Mouse (Mus musculus): ENCODE data around the gene Gcnt7. TPM values are rescaled to one million over a fixed set of nuclear protein-coding genes. Genes with fewer than 3 reads are reported as not detected.

Gene Gcnt7
- polyA plus RNA-seq, 1 experiment: not detected

- Histone ChIP-seq H3K4me3 (ENCODE audit: insufficient read depth, low read length) (no peak overlapping the region), H3K4me1 (ENCODE audit: control insufficient read depth, insufficient read depth, low read length) (no peaks in the 10 kb centered on the region), H3K27ac (ENCODE audit: insufficient read depth, low read depth, low read length) (no peak overlapping the region)
- TF ChIP-seq CTCF (IDR thresholded peaks at IDR 0.05; ENCODE audit: low read depth, low read length) (no peak), POLR2A (IDR thresholded peaks at IDR 0.05; ENCODE audit: borderline replicate concordance, low read depth, low read length) (no peak)
These were observed 23.4 kb upstream of the Gcnt7 start for GRCm38 (mm10) chr2:172481654-172482385.

DNA sequence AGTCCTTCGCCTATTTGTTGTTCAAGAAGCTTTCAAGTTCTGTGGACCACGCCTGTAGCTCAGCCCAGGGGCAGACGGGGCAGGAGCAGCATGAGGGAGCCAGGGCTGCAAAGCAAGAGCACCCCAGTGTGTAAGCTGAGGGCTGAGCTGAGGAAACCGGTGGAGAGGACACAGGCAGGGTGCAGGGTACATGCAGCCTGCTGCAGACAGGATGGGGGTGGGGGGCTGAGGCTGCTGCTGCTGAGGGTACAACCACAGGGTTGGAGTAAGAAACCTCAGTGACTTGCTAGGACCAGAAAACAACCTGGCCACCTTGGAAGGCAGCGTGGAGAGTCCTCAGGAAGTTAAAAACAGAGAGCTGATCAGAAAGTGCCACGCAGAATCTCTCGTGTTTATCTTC is 21.9 kb upstream of the Gcnt7 start:
- TF ChIP-seq POLR2A (IDR thresholded peaks at IDR 0.05; ENCODE audit: borderline replicate concordance, low read depth, low read length): no peak
- no peak for TF ChIP-seq CTCF (IDR thresholded peaks at IDR 0.05; ENCODE audit: low read depth, low read length)
- Histone ChIP-seq H3K4me3 (ENCODE audit: insufficient read depth, low read length) (no peak overlapping the region), H3K4me1 (ENCODE audit: control insufficient read depth, insufficient read depth, low read length) (no peaks in the 10 kb centered on the region), H3K27ac (ENCODE audit: insufficient read depth, low read depth, low read length) (no peak overlapping the region)

GRCm38 (mm10) chr2:172477860-172478259 is 19.5 kb upstream of the Gcnt7 start:
- TF ChIP-seq CTCF (IDR thresholded peaks at IDR 0.05; ENCODE audit: low read depth, low read length) (no peak), POLR2A (IDR thresholded peaks at IDR 0.05; ENCODE audit: borderline replicate concordance, low read depth, low read length) (no peak)
- H3K4me1 ChIP-seq (ENCODE audit: control insufficient read depth, insufficient read depth, low read length): no peaks in the 10 kb centered on the region
- H3K4me3 ChIP-seq (ENCODE audit: insufficient read depth, low read length): no peak overlapping the region
- no peak overlapping the region for H3K27ac ChIP-seq (ENCODE audit: insufficient read depth, low read depth, low read length)

DNA sequence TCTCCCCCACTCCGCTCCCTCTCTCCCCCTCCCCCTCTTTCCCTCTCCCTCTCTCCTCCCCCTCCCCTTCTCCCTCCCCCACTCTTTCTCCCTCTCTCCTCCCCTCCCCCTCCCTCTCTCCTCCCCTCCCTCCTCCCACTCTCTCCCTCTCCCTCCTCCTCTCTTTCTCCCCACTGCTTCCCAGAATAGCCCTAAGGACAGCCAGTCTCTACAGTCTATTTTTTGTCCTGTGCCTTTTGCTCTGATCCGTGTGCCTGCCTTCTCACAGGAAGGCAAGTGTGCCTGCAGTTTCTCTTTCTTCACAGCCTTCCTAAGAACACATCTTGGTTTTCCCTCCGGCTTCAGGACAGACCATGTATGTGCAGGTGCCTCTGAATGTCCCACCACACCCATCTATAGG is 19.0 kb upstream of the Gcnt7 start:
- no peak overlapping the region for H3K27ac ChIP-seq (ENCODE audit: insufficient read depth, low read depth, low read length)
- no peak overlapping the region for H3K4me3 ChIP-seq (ENCODE audit: insufficient read depth, low read length)
- TF ChIP-seq POLR2A (IDR thresholded peaks at IDR 0.05; ENCODE audit: borderline replicate concordance, low read depth, low read length) (no peak), CTCF (IDR thresholded peaks at IDR 0.05; ENCODE audit: low read depth, low read length) (no peak)
- no peaks in the 10 kb centered on the region for H3K4me1 ChIP-seq (ENCODE audit: control insufficient read depth, insufficient read depth, low read length)

DNA sequence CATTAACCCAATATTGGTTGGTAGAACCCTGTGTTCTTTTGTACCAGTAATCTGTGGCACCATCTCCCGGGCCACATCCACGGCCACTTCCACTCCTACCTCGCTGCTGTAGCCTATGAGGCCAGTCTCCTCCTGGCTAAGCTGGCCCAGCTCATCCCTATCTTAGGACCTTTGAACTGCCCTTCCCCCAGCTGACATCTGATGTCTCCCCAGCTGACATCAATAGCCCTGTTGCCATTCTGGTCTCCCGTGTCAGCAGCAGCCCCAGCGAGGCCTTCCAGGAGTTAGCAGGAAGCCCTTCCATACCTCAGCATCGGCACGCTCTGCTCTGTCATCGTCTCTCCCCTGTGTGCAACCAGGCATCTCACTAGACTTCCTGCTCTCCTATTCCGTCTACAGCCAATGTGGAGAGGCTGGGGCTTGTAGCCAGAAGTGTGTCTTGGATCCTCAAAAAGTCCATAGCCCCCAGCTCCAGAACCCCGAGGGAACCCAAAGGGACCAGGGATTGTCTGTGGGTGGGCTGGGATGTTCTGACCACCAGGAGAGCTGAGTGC is 18.4 kb upstream of the Gcnt7 start:
- Histone ChIP-seq H3K4me3 (ENCODE audit: insufficient read depth, low read length) (no peak overlapping the region), H3K27ac (ENCODE audit: insufficient read depth, low read depth, low read length) (no peak overlapping the region), H3K4me1 (ENCODE audit: control insufficient read depth, insufficient read depth, low read length) (no peaks in the 10 kb centered on the region)
- TF ChIP-seq CTCF (IDR thresholded peaks at IDR 0.05; ENCODE audit: low read depth, low read length) (no peak), POLR2A (IDR thresholded peaks at IDR 0.05; ENCODE audit: borderline replicate concordance, low read depth, low read length) (no peak)

- peak; percentile 44; the same call in 1 of the 2 replicates for TF ChIP-seq CTCF (IDR thresholded peaks at IDR 0.05; ENCODE audit: low read depth, low read length)
- no peak for TF ChIP-seq POLR2A (IDR thresholded peaks at IDR 0.05; ENCODE audit: borderline replicate concordance, low read depth, low read length)
- no peak overlapping the region for H3K27ac ChIP-seq (ENCODE audit: insufficient read depth, low read depth, low read length)
- H3K4me3 ChIP-seq (ENCODE audit: insufficient read depth, low read length): no peak overlapping the region
- H3K4me1 ChIP-seq (ENCODE audit: control insufficient read depth, insufficient read depth, low read length): no peaks in the 10 kb centered on the region
These were observed 16.6 kb upstream of the Gcnt7 start for GRCm38 (mm10) chr2:172474970-172475369.

GRCm38 (mm10) chr2:172473591-172473990 is 15.2 kb upstream of the Gcnt7 start:
- no peak for TF ChIP-seq CTCF (IDR thresholded peaks at IDR 0.05; ENCODE audit: low read depth, low read length)
- no peak for TF ChIP-seq POLR2A (IDR thresholded peaks at IDR 0.05; ENCODE audit: borderline replicate concordance, low read depth, low read length)
- H3K4me3 ChIP-seq (ENCODE audit: insufficient read depth, low read length): no peak overlapping the region
- H3K27ac ChIP-seq (ENCODE audit: insufficient read depth, low read depth, low read length): no peak overlapping the region
- no peaks in the 10 kb centered on the region for H3K4me1 ChIP-seq (ENCODE audit: control insufficient read depth, insufficient read depth, low read length)

- Histone ChIP-seq H3K4me1 (ENCODE audit: control insufficient read depth, insufficient read depth, low read length) (peaks cover 3% of the 10 kb centered on the region), H3K4me3 (ENCODE audit: insufficient read depth, low read length) (no peak within 1 kb of the TSS), H3K27ac (ENCODE audit: insufficient read depth, low read depth, low read length) (no peak within 1 kb of the TSS)
- TF ChIP-seq CTCF (IDR thresholded peaks at IDR 0.05; ENCODE audit: low read depth, low read length) (no peak), POLR2A (IDR thresholded peaks at IDR 0.05; ENCODE audit: borderline replicate concordance, low read depth, low read length) (no peak)
These were observed 13.9 kb upstream of the Gcnt7 start, which contains the start of gene Fam209 for GRCm38 (mm10) chr2:172472318-172472717. Fam209 (plus strand) TSS chr2:172472520.

- Histone ChIP-seq H3K4me1 (ENCODE audit: control insufficient read depth, insufficient read depth, low read length) (peaks cover 5% of the 10 kb centered on the region), H3K27ac (ENCODE audit: insufficient read depth, low read depth, low read length) (no peak overlapping the region), H3K4me3 (ENCODE audit: insufficient read depth, low read length) (no peak overlapping the region)
- no peak for TF ChIP-seq CTCF (IDR thresholded peaks at IDR 0.05; ENCODE audit: low read depth, low read length)
- TF ChIP-seq POLR2A (IDR thresholded peaks at IDR 0.05; ENCODE audit: borderline replicate concordance, low read depth, low read length): no peak
These were observed 10.0 kb upstream of the Gcnt7 start for GRCm38 (mm10) chr2:172468346-172468819.

DNA sequence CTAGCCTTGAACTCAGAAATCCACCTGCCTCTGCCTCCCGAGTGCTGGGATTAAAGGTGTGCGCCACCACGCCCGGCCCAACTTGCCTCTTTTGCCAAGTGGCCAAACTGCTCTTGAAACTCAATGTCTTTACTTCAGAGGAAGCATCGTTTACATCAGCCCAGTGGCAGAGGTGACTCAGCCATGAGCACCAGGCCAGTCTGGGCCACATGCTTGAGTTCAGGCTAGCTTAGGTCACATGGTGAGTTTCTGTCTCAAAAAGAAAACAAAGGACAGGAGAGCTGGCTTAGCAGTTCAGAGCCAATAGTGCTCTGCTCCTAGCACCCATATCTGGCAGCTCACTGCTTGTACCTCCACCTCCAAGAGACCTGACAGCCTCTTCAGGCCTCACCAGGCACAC is 8.8 kb upstream of the Gcnt7 start:
- peaks cover 5% of the 10 kb centered on the region for H3K4me1 ChIP-seq (ENCODE audit: control insufficient read depth, insufficient read depth, low read length)
- no peak overlapping the region for H3K4me3 ChIP-seq (ENCODE audit: insufficient read depth, low read length)
- H3K27ac ChIP-seq (ENCODE audit: insufficient read depth, low read depth, low read length): peak overlapping the region; percentile 62
- TF ChIP-seq CTCF (IDR thresholded peaks at IDR 0.05; ENCODE audit: low read depth, low read length) (no peak), POLR2A (IDR thresholded peaks at IDR 0.05; ENCODE audit: borderline replicate concordance, low read depth, low read length) (no peak)

Data from bone marrow macrophage, adult 2 months (primary cell).